Mouse (Mus musculus) stomach, postnatal 0 days (tissue): ENCODE data around the gene Fyco1. TPM values are rescaled to one million over a fixed set of nuclear protein-coding genes. Genes with fewer than 3 reads are reported as not detected.
"Not testable (repeated sequence)": the region's sequence is repeated elsewhere in the genome, so short reads cannot be mapped to it uniquely, and the experiment has no call there.

Source experiments
- ATAC-seq: fragments of 200-750 bp; cut with Nextera tagmentation; 2 replicates; pipeline ENCODE4 v1.8.0; 2017; ENCODE audit not compliant: low FRiP score, low TSS enrichment
- DNase-seq: peaks from one replicate; pipeline ENCODE4 v3.0.0-alpha.2; 2016; ENCODE audit warnings: low spot score
- H3K27ac ChIP-seq: fragments of 300-500 bp; sonication (generic); replicated peaks from 2 replicates; pipeline ENCODE4 v1.5.1; 2014; ENCODE audit warnings: mild to moderate bottlenecking, control low read depth
- H3K27me3 ChIP-seq: fragments of 300-500 bp; sonication (generic); 2 replicates; pipeline ENCODE4 v1.6.1; 2014; ENCODE audit warnings: low read length; ENCODE audit not compliant: control insufficient read depth, insufficient read depth
- H3K36me3 ChIP-seq: fragments of 300-500 bp; sonication (generic); 2 replicates; pipeline ENCODE4 v1.6.1; 2014; ENCODE audit warnings: low read length, mixed read lengths; ENCODE audit not compliant: control insufficient read depth, insufficient read depth
- H3K4me1 ChIP-seq: fragments of 300-500 bp; sonication (generic); replicated peaks from 2 replicates; pipeline ENCODE4 v1.6.1; 2014; ENCODE audit warnings: antibody characterized with exemption; ENCODE audit not compliant: control insufficient read depth, insufficient read depth
- H3K4me2 ChIP-seq: fragments of 300-500 bp; sonication (generic); replicated peaks from 2 replicates; pipeline ENCODE4 v1.6.1; 2014; ENCODE audit warnings: low read depth, mild to moderate bottlenecking, control low read depth, moderate library complexity
- H3K4me3 ChIP-seq: fragments of 300-500 bp; sonication (generic); 2 replicates; pipeline ENCODE4 v1.5.1; 2014; ENCODE audit warnings: low read depth, low read length, control low read depth
- H3K9ac ChIP-seq: fragments of 300-500 bp; sonication (generic); 2 replicates; pipeline ENCODE4 v1.6.1; 2014; ENCODE audit warnings: mild to moderate bottlenecking, low read length, control low read depth, mixed read lengths
- H3K9me3 ChIP-seq: fragments of 300-500 bp; sonication (generic); 2 replicates; pipeline ENCODE4 v1.6.1; 2016; ENCODE audit warnings: low read length; ENCODE audit not compliant: control insufficient read depth
- CTCF ChIP-seq: IDR thresholded peaks from 2 replicates; pipeline ENCODE4 v1.5.1; 2016; ENCODE audit warnings: antibody characterized with exemption, low read depth, mild to moderate bottlenecking, moderate library complexity
- EP300 ChIP-seq: optimal IDR thresholded peaks from 2 replicates; pipeline ENCODE3; 2016; ENCODE audit warnings: antibody characterized with exemption
- WGBS: fragments of 180-500 bp; shearing (Covaris S2); extraction: QIAGEN DNeasy Blood & Tissue Kit; methylation state at CpG from one replicate; pipeline ENCODE4 v1.1.7; 2014; 5-methylcytosine and 5-hydroxymethylcytosine counted together
- polyA plus RNA-seq: library from polyadenylated mRNA; unstranded; fragments of >200 nt; fragmentation: Nextera tagmentation; extraction: Ambion mirVana; gene quantifications from 2 replicates; pipeline ENCODE4 v1.2.1, GENCODE M21; 2015

Fyco1 gene
- polyA plus RNA-seq, 1 experiment from 2014 or later: 6.9 TPM

- no peak overlapping the region for H3K27ac ChIP-seq
- no peaks in the 10 kb centered on the region for H3K4me1 ChIP-seq
- no peak overlapping the region for H3K4me2 ChIP-seq
- DNase-seq: peak; percentile 3
- 91% methylated on average over 1 of the region's 1 CpGs for WGBS
- no peak overlapping the region for H3K4me3 ChIP-seq
- ATAC-seq: no peak
- no peaks in the 10 kb centered on the region for H3K27me3 ChIP-seq
- no peak for TF ChIP-seq CTCF
- no peak for TF ChIP-seq EP300
- H3K36me3 ChIP-seq: peaks cover 16% of the 10 kb centered on the region; the same call in 1 of the 2 replicates
- no peak overlapping the region for H3K9ac ChIP-seq
- H3K9me3 ChIP-seq: no peaks in the 10 kb centered on the region
These were observed 50.2 kb downstream of the Fyco1 start for GRCm38 (mm10) chr9:123801527-123801926.

DNA sequence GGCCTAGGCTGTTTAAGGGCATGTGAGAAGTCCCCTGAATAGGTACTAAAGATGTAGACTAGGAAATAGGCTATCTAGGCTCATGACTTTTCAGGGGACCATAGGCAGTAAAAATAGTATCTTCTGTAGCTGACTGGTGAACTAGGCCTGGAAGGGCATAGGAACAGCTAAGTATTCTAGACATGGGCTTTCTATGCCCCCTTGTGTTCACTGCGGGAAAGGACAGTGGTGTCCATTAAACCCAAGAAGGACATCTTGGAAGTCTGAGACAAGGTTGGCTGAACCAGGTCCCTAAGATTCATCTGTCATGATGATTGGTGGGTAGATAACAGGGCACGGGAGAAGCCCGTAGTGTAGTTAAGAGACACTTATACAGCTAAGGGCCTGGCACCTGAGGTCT lies 55.5 kb downstream of the Fyco1 start:
- Histone ChIP-seq H3K9me3 (no peaks in the 10 kb centered on the region), H3K27ac (no peak overlapping the region), H3K4me3 (no peak overlapping the region), H3K27me3 (no peaks in the 10 kb centered on the region), H3K4me2 (no peak overlapping the region), H3K36me3 (peaks cover 39% of the 10 kb centered on the region), H3K4me1 (no peaks in the 10 kb centered on the region), H3K9ac (no peak overlapping the region)
- TF ChIP-seq EP300 (no peak), CTCF (peak; percentile 88)
- ATAC-seq (peak; percentile 65; the same call in 1 of the 2 replicates), DNase-seq (peak; percentile 50)
- 47% methylated on average over 3 of the region's 3 CpGs for WGBS

DNA sequence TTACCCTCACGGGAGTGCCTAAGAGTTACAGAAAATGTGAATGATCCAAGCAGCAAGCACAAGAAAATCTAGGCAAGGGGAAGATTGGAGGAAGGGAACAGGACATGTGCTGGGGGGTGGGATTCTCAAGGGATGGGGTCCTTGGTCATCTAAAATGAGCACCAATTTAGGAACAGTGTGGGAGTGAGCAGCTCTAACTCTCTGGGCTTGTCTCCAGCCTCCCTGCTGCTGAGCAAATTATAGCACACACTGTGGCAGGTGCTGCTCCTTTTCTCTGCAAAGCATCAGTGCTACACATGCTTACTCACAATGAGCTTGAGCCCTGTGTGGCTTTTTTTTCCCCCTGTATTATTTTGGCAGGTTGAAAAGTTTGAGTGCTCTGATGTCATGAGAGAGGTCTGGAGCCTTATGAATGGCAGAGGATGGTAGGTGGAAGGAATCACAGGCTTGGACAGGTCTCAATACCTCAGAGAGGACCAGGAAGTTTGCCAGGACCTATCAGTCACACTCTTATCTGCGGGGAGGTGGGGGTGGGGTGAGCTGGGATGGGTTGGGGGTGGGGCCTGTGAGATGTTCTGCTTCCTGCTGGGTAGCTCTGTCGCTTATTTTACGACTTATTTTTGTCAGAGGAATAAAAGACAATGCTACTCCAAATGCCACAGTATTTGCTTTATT lies 62.7 kb downstream of the Fyco1 start:
- Histone ChIP-seq H3K36me3 (peaks cover 25% of the 10 kb centered on the region), H3K4me1 (no peaks in the 10 kb centered on the region), H3K27ac (no peak overlapping the region), H3K9ac (no peak overlapping the region), H3K27me3 (no peaks in the 10 kb centered on the region), H3K4me2 (no peak overlapping the region), H3K4me3 (no peak overlapping the region), H3K9me3 (no peaks in the 10 kb centered on the region)
- 69% methylated on average over 4 of the region's 4 CpGs for WGBS
- no peak for ATAC-seq
- TF ChIP-seq CTCF (no peak), EP300 (no peak)
- DNase-seq: no peak

- TF ChIP-seq CTCF: peak; percentile 56
- not testable (repeated sequence) for H3K36me3 ChIP-seq, H3K4me3 ChIP-seq, H3K9me3 ChIP-seq, ATAC-seq, H3K4me2 ChIP-seq, H3K27me3 ChIP-seq, DNase-seq, H3K4me1 ChIP-seq, H3K9ac ChIP-seq, H3K27ac ChIP-seq
- 35% methylated on average over 2 of the region's 2 CpGs for WGBS
These were observed 78.4 kb downstream of the Fyco1 start for GRCm38 (mm10) chr9:123773299-123773698.

- Histone ChIP-seq H3K27ac (0 out of 2 replicates have a peak overlapping the region, but pooled peaks have one; percentile 30), H3K4me1 (no peaks in the 10 kb centered on the region), H3K27me3 (no peaks in the 10 kb centered on the region), H3K9ac (no peak overlapping the region), H3K4me3 (no peak overlapping the region), H3K4me2 (no peak overlapping the region), H3K36me3 (no peaks in the 10 kb centered on the region), H3K9me3 (no peaks in the 10 kb centered on the region)
- DNase-seq: no peak
- TF ChIP-seq CTCF: no peak
- TF ChIP-seq EP300: no peak
- 34% methylated on average over 6 of the region's 6 CpGs for WGBS
- ATAC-seq: no peak
These were observed 82.2 kb downstream of the Fyco1 start for GRCm38 (mm10) chr9:123769532-123769931.

GRCm38 (mm10) chr9:123768443-123768842 lies 83.3 kb downstream of the Fyco1 start:
- no peak overlapping the region for H3K4me2 ChIP-seq
- no peak overlapping the region for H3K27ac ChIP-seq
- H3K36me3 ChIP-seq: no peaks in the 10 kb centered on the region
- TF ChIP-seq CTCF: no peak
- no peak for TF ChIP-seq EP300
- ATAC-seq (peak; percentile 83), DNase-seq (peak; percentile 35)
- WGBS: 58% methylated on average over 1 of the region's 1 CpGs
- H3K9ac ChIP-seq: no peak overlapping the region
- H3K4me1 ChIP-seq: no peaks in the 10 kb centered on the region
- no peak overlapping the region for H3K4me3 ChIP-seq
- H3K27me3 ChIP-seq: no peaks in the 10 kb centered on the region
- no peaks in the 10 kb centered on the region for H3K9me3 ChIP-seq
